Mouse (Mus musculus) lung, adult 2 months (tissue): ENCODE data around the gene Ace.

ENCODE experiments used
- CTCF ChIP-seq: fragments of 200-500 bp; IDR thresholded peaks from 2 replicates; pipeline ENCODE4 v1.5.1; 2011; ENCODE audit warnings: mild to moderate bottlenecking, low read length, control low read depth; ENCODE audit not compliant: insufficient read depth
- POLR2A ChIP-seq: fragments of 200-500 bp; IDR thresholded peaks from 2 replicates; pipeline ENCODE4 v1.6.1; 2011; ENCODE audit warnings: low read depth, mild to moderate bottlenecking, control low read depth, low read length, borderline replicate concordance; ENCODE audit errors: extremely low read depth

DNA sequence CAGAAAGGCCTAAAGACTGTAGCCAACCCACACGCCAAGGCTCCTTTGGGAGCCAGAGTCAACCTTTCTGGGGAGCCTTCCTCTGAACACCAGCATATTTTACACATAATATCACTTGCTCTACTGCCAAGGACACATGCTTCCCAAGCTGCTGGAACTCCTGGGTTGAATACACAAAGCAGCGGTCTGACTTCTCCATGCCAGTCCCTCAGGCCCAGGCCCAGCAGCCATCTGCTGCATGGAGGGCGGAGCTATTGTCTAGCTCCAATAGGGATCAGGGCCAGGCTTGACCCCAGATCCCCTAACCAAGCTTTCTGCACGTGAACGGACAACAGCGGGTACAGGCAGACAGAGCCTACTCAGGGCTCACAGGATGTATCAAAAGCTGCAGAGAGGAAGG, 32.9 kb upstream of the Ace start:
- TF ChIP-seq POLR2A, result no peak
- no peak for TF ChIP-seq CTCF
